Mouse (Mus musculus) heart, postnatal 14 days (tissue): Measurements from ENCODE around the gene Syt3. TPM values are rescaled to one million over a fixed set of nuclear protein-coding genes. Genes with fewer than 3 reads are reported as not detected.
A peak's percentile ranks its signal among the peaks of the same experiment; 100 is the strongest.

ENCODE experiments used
- DNase-seq, 2 experiments: peaks; one replicate each; pipeline ENCODE4 v3.0.0; 2021 to 2022
- intact Hi-C: fragments of 180-260 bp; cut with DNase I; formaldehyde crosslinking; loops from one replicate; pipeline ENCODE4 v1.15.1; 2025
- long read RNA-seq, 2 experiments: library from polyadenylated mRNA; stranded (forward); transcript quantifications; one replicate each; pipeline ENCODE4 v2.0.0; 2021
- total RNA-seq, 2 experiments: library from RNA; stranded (reverse); gene quantifications; 2 replicates each; pipeline ENCODE4 v1.2.3; 2021

Gene Syt3
- 1 to 10 TPM; 1.5 to 2.2 TPM for total RNA-seq
- long read RNA-seq, experiment 1, partial matches to known transcripts: 1 of 5 reads
- long read RNA-seq, experiment 1, other reads (novel, unspliced or antisense): 2 of 5 reads
- long read RNA-seq, experiment 2, partial matches to known transcripts: 1 of 4 reads
- long read RNA-seq, experiment 2, other reads (novel, unspliced or antisense): 1 of 4 reads

DNA sequence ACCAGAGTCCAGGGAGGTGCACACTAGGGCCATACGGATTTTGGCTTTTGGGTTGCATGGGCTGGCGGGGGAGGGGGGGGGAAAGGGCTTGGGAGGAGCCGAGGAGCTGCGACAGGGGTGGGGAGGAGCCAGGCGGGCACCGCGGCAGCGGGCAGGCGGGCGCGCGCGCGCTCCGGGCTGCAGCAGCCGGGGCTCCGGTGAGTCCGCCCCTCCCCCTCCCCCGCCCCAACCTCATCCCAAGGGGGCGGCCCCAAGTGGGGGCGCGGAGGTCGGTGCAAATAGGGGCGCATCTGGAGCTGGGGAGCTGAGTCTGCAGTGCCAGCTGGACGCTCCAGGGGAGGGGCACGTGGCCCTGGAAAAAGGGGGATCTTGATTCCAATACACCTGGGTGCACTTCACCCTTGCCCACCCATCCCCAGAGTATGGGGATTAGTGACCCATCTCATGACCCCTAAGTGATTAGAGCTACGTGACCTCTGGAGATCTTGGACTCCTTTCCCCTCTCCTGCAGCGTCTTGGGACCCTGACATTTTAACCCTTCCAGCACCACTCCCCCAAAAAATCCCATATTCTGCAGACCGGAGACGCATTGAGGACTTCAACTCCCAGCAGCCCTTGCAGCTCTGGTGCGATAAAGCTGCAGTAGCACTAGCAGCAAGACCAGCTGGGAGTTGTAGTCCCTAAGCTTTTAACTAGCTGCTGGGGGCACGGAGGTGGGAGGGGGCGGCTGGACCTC lies at the start of gene Syt3:
Syt3 (plus strand) TSS at position 123 of the 736 bp plus-strand sequence.
- DNase-seq: peak; percentile 47 to 66
- intact Hi-C loops: no loop called here

GRCm38 (mm10) chr7:44334139-44334538 lies 49.8 kb upstream of the Syt3 start:
- intact Hi-C loops: no loop called here

DNA sequence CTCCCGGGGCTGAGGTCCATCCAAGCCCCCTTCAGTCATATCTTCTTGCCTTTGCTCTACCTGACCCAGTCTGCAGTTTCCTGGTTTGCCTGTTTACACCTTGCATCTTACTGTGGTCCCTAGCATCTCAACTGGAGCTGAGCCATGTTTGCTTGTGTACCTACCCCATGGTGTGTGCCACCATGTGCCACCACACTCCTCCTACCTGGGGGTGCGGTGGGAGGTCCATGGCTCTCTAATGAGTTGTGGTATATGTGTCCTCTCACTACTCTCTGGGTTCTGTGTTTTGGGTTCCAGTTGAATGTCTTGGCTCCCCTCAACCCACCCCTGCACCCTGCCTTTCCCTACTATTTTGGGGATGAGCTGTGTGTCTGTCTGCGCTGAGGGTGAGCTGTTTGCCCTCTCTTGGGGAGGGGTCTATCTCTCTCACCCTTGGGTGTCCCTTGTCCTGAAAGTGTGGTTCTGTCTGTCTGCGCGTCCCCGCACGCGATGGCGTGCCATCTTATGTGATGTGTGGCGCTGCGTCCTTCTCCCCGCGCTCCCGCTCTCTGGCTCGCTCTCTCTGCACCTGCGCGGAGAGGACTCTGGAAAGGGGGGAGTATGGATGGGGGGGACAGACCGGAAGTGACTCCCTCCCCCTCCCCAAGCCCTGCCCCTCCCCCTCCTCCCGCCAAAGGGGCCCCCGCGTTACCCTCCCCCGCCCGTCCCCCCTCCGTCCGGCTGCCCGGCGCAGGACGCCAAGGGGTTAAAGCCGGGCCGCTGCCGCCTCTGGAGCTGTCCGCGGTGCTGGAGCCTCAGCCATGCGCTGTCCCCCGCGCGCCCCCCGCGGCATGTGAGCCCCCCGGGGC lies 48.6 kb upstream of the Syt3 start:
- peak in 1 of 2 experiments; percentile 54 for DNase-seq
- intact Hi-C loops: no loop called here

More at GRCm38 (mm10) chr7:44334139-44334538, 49.8 kb upstream of the Syt3 start:
- no peak for DNase-seq

- DNase-seq: no peak
- intact Hi-C loops: no loop called here
Observed at GRCm38 (mm10) chr7:44336046-44337021, 47.6 kb upstream of the Syt3 start.

GRCm38 (mm10) chr7:44337121-44337849 lies 46.6 kb upstream of the Syt3 start:
- DNase-seq: no peak
- intact Hi-C loops: no loop called here

DNA sequence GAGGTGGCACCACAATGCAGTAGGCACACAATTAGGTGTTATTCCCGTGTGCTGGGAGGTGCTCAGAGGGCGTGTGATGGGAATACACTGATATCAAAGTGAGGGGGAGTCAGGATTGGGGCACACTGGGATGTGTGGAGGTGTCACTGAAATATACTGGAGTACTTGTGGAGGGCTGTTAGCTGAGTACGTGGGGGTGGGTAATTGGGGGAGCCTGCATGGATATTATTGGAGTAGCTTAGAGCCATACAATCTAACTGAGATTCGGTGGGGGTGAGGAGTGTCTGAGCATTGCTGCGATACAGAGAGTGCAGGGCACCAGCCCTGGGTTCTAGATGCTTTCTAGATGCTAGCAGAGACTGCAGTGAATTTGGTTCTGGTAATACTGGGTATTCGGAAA lies 43.7 kb upstream of the Syt3 start:
- no peak for DNase-seq
- intact Hi-C loops: no loop called here

DNA sequence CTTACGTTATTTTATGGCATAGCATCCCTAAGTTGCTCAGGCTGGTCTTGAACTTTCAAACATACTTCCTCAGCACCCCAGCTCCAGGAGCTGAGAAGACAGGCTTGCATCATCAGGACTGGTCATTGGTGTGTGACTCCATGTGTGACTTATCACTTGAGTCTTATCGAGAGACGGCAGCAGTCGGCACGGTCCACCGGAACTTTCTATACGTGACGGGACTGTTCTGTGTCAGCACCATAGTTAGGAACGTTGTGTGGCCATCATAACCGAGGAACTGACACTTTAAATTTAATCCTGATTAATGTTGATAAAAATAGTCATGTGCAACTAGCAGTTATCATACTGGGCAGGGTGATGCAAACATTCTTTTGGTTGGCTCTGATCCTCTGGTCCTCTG lies 42.8 kb upstream of the Syt3 start:
- intact Hi-C loops: no loop called here

GRCm38 (mm10) chr7:44341714-44342113 lies 42.2 kb upstream of the Syt3 start:
- DNase-seq: no peak
- intact Hi-C loops: no loop called here

More for the DNA sequence above, 42.8 kb upstream of the Syt3 start:
- DNase-seq: no peak

GRCm38 (mm10) chr7:44343459-44344015 lies 40.4 kb upstream of the Syt3 start:
- DNase-seq: no peak
- intact Hi-C loops: no loop called here

GRCm38 (mm10) chr7:44344622-44345021 lies 39.3 kb upstream of the Syt3 start:
- no peak for DNase-seq
- intact Hi-C loops: no loop called here

DNA sequence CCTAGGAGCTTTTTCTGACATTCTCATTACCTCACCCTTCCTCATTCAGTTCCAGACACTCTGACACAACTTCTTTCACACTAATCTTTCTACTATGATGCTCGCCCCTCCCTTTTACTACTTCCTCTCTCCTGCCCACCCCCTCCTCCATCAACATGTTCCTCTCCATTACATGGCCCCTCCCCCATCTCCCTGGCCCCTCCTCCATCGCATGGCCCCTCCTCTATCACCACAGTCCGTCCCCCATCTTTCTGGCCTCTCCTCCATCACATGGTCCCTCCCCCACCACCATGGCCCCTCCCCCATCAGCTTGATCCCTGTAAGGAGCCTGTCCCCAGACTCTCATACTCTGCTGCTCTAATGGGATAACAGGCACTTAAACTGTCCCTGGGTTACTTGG lies 34.9 kb upstream of the Syt3 start:
- no peak for DNase-seq
- intact Hi-C loops: no loop called here

DNA sequence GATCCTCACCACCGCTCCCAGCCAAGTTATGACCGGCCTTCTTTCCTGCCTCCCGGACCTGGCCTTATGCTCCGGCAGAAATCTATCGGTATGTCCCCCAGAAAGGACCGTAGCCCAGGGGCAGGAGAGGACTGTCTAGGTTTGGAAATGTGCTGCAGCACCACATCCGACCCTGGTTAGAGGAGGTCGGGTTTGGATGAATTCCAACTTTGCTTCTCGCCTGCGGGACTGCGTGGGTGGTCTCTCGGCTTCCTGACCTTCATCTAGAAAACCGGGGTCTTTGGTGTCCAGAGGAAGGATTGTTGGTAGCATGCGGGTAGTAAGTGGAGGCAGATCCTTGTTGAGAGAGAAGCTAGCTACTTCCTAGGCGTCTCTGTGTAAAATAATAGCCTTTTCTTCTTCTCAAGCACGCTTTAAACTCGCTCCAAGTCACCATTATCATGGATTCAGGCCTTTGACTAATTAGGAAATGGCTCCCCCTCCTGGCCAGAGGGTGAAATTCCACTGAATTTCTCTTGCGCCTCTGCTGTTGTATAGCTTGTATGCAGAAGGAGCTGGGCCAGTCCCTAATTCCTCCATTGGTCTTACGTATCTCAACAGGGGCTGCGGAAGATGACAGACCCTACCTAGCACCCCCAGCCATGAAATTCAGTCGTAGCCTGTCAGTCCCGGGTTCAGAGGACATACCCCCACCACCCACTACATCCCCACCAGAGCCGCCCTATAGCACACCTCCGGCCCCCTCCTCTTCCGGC lies 32.8 kb upstream of the Syt3 start:
- intact Hi-C loops: loop anchor here (1.0 to 5.0 kb wide), 2 partner anchors 44 to 89 kb away; partner anchors contain the start of gene Clec11a
- peak; percentile 64 to 79 for DNase-seq

DNA sequence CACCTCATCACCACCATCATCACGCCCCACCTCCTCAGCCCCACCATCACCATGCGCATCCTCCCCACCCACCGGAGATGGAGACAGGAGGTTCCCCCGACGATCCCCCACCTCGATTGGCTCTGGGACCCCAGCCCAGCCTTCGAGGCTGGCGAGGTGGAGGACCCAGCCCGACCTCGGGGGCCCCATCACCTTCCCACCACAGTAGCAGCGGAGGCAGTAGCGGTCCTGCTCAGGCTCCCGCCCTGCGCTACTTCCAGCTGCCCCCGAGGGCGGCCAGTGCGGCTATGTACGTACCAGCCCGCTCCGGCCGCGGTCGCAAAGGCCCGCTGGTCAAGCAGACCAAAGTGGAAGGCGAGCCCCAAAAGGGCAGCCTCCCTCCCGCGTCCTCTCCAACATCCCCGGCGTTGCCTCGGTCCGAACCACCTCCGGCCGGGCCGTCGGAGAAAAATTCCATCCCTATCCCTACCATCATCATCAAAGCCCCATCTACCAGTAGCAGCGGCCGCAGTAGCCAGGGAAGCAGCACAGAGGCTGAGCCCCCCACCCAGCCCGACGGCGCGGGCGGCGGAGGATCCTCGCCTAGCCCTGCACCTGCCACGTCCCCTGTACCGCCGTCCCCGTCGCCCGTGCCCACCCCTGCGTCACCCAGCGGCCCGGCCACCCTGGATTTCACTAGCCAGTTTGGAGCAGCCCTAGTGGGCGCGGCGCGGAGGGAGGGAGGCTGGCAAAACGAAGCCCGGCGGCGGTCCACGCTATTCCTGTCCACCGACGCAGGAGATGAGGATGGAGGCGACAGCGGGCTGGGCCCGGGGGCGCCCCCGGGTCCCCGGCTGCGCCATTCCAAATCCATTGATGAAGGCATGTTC lies 31.8 kb upstream of the Syt3 start:
- intact Hi-C loops: loop anchor here (1.0 to 5.0 kb wide), 2 partner anchors 45 to 90 kb away; partner anchors contain the start of gene Clec11a

DNA sequence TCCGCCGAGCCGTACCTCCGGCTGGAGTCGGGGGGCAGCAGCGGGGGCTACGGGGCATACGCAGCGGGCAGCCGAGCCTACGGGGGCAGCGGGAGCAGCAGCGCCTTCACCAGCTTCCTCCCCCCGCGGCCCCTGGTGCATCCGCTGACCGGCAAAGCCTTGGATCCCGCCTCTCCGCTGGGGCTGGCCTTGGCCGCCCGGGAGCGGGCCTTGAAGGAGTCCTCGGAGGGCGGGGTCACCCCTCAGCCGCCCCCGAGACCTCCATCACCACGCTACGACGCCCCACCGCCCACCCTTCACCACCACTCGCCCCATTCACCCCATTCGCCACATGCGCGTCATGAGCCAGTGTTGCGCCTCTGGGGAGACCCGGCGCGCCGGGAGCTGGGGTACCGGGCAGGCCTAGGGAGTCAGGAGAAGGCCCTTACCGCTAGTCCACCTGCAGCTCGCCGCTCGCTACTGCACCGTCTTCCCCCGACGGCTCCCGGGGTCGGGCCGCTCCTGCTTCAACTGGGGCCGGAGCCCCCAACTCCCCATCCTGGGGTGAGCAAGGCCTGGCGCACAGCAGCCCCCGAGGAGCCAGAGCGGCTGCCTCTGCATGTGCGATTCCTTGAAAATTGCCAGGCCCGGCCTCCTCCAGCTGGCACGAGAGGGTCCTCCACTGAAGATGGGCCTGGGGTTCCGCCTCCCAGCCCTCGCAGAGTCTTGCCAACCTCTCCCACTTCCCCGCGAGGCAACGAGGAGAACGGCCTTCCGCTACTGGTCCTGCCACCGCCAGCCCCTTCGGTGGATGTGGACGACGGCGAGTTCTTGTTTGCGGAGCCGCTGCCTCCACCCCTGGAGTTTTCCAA lies 30.9 kb upstream of the Syt3 start:
- intact Hi-C loops: loop anchor here (5.0 kb wide), 1 partner anchor 46 kb away; the partner anchor contains the start of gene Clec11a
- DNase-seq: no peak

More for the DNA sequence above, 31.8 kb upstream of the Syt3 start:
- no peak for DNase-seq

GRCm38 (mm10) chr7:44353601-44354340 lies 30.1 kb upstream of the Syt3 start:
- no peak for DNase-seq
- intact Hi-C loops: loop anchor here (5.0 kb wide), 1 partner anchor 46 kb away; the partner anchor contains the start of gene Clec11a
